Mouse (Mus musculus) lung, postnatal 14 days (tissue): Measurements from ENCODE around the gene Klf2.

Experiments
- DNase-seq: peaks from one replicate; pipeline ENCODE4 v3.0.0; 2021

Klf2 gene

GRCm38 (mm10) chr8:72336273-72336672 is 17.4 kb downstream of the Klf2 start:
- DNase-seq = no peak

DNA sequence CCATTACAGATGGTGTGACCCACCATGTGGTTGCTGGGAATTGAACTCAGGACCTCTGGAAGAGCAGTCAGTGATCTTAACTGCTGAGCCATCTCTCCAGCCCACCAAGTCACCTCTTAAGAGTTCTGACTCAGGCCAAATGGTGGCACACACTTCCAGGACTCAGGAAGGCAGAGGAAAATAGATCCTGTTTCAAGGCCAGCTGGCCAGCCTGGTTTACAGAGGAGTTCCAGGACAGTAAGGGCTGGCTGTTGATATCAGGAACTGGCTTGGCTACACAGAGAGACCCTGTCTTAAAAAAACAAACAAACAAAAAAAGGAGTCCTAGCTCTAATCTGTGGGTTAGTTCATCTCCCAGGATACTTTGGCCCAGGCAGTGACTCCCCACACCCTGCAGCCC is 18.2 kb downstream of the Klf2 start:
- DNase-seq = no peak

DNA sequence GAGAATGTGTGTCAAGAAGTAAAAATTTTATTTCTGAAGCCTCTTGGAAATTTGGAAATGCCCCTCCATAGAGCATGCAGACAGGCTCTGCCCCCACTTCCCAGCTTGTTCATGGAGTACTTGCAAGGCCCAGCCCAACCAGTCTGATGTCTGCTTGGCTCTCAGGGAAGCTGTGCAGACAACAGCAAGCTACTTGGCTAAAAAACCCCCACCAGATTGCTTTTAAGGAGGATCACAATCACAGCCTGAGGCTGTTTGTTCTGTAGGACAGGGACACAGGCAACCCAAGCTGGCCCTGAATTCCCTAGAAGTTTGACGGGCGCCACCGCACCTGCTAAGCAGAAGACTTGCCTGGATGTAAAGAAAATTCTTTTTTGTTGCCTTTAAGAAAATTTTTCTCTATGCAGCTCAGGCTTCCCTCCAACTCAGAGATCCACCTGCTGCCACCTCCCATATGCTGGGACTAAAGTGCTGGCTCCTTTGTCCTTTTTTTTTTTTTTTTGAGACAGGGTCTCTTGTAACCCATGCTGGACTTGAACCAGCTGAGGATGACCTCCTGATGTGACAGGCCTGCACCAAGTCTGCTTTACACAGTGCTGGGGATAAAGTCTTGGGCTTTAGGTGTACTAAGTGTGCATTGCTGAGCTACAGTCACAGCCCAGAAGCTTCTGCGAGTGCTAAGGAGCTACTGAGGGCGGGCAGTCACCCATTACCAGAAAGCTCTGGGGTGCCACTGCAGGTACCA is 23.9 kb downstream of the Klf2 start:
- DNase-seq = no peak

DNA sequence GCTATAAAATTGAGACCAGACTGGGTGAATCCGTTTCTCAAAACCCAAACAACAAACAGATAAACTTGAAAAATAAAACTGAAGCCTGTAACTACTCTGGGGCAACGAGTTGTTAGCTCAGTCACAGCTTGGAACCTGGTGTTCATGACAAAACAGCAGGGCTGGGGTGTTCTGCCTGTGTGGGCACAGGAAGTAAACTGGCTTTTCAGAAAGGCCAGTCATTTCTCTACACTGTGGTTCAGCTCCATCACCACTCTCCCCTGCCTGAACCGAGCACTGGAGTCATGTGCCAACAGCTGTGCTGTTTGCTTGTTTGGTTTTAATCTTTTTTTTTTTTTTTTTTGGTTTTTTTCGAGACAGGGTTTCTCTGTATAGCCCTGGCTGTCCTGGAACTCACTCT is 24.9 kb downstream of the Klf2 start:
- DNase-seq = no peak

GRCm38 (mm10) chr8:72347553-72347952 is 28.7 kb downstream of the Klf2 start:
- peak; percentile 39 for DNase-seq

DNA sequence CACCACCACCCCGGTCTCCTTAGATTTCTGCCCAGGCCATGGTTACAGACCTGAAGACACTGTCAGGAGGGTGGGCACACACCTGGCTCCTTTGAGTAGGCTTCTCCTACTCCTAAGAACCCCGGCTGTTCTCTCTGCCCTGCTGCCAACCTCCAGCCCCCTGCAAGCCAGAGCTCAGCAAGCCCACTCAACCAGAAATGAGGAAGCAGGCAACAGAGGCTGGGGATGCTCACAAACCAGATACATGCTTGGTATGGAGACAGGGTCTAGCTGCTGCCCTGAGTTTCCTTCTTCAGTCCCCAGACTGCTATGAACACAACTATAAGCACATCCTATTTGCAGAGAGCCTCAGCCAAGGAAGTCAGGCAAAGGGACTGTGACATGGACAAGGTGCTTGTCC is 29.3 kb downstream of the Klf2 start:
- no peak for DNase-seq

DNA sequence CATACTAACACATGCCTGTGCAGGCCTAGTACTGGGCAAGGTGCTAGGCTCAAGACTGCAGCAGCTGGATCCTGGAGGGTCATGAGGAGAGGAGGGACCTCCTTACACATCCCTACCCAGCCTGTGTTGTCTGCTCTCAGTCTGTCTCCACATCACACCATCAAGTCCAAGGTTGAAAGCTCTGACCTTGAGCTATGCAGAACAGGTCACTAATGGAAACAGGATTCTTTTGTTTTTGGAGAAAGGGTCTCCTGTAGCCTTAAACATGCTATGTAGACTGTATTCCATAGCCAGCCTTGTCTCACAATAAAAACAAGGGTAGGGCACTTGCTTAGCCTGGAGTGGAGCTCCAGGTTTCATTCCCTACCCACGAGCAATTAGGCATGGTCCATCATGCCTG is 30.1 kb downstream of the Klf2 start:
- DNase-seq = no peak

GRCm38 (mm10) chr8:72349838-72350237 is 31.0 kb downstream of the Klf2 start:
- DNase-seq = no peak

DNA sequence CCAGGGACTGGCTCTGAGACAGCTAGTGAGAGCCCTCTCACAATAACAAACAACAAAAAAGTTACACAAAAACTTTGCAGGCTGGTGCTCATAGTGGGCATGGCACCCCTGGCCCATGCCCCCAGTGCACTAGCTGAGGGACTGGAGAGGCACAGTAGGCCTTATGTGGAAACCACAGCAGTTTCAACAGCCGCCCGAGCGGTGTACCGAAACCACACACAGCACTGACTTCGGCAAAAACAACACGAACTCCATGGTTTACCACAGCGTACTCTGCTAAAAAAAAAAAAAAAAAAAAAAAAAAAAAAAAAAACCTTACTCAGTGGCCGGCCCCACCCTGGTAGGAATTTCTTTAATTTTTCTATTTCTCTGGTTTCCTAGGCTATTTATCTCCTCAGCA is 31.9 kb downstream of the Klf2 start:
- DNase-seq = peak; percentile 45

DNA sequence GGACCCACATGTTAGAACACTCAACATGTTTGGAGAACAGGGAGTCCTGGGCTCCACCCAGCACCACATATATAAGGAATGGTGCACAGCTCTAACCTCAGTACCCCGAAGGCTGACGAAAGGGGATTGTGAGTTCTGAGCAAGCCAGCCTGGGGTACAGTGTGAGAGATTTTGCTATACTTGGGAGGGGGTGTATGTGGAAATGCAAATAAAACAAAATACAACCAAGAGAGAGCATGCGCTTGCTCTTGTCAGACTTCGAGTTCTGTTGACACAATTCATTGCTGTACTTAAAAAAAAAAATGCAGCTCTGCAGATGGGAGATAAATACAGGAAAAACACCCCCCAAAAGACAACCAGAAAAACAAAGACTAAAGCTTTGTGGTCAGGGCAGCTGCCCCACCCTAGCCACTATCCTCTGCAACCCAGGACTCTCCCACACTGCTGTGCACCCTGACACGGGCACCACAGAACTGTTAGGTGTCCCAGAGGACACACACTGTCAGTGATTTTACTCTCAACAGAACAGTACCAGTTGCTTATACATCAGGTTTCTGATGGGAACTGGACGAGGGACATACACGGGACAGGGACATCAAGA is 32.7 kb downstream of the Klf2 start:
- no peak for DNase-seq

DNA sequence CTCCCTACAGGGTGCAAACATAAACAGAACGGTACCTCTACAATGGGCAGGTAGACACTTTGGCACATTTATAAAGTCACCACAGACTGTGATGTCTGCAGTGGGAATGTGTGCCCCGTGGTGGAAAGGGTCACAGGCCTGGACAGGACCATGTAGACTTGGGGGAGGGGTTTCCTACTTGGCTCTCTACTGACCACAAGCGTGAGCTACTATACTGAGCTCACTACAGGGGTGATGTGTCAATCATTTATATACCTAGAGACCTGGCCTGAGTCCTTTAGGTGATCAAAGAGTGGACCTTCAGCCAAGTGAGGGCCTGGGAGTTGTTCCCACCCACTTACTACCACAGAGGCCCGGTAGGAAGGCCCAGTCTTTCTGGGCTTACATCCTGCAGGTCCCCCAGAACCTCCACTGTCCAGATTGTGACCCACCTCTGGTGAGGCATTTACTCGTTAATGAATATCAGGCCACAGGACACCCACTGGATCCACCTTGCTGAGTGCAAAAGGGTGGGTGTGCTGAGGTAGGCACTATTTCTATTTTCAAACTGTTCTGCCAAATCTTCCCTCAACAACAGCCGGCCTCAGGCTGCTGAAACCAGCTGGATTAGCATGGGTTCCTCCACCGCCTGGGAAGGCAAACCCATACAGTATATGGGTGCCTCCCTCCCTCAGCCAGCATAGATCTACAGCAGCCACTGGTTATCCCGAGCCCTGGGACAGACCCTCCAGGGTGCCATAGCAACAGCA is 34.3 kb downstream of the Klf2 start:
- DNase-seq = no peak

DNA sequence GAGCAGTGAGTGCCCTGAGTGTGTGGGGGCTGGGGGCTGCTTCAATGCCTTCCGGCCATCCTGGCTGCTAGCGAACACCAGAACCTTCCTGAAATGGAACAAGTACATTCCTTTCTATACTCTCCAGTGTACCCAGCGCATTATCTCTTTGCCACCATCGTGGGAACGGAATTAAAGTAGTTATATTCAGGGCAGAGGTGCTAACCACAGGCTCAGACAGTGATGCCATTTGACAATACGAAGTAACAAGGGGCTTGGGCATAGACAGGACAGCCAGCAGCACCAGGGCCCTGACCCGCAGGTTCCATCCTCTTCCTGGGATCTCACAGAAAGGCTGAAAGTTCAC is 34.8 kb downstream of the Klf2 start:
- DNase-seq = no peak

DNA sequence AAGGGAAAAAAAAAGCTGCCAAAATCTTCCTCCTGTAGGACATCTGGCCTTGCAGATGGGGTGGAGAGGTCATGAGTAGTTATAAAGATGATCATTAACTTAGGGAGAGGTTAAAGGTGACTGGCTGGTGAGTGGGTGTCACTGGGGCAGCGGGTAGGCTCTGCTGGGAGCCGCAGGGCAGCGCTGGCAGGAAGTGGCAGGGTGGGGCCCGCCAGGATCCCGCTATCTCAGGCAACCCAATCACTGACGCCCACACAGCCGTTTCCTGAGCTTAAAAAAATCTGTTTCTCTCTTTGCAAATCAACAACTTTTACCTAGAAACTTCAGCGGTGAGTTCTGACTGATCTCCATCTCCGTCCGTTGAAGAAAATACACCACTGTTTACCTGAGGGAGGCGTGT is 35.4 kb downstream of the Klf2 start:
- DNase-seq = peak; percentile 72

- DNase-seq = no peak
These were observed 37.8 kb downstream of the Klf2 start for GRCm38 (mm10) chr8:72356593-72356992.

- no peak for DNase-seq
These were observed 41.3 kb downstream of the Klf2 start for GRCm38 (mm10) chr8:72360162-72360561.

DNA sequence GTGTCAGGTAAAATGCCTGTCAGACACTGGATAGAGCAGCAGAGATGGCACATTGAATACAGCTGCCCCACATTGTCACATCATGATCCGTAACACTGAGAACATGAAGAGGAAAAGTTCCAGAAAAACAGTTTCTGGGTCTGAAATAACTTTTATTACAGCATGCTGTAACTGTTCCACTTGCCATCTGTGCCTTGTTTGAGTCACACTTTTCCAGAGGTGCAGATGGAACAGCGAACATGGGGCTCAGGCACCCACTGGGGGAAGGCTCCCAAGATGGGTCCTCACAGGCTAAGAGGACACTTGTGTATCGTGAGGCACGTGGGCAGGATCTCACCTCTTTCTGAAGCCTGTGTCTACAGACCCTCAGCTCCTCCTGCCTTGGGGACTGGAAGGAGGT is 43.9 kb downstream of the Klf2 start:
- no peak for DNase-seq

GRCm38 (mm10) chr8:72363457-72363856 is 44.6 kb downstream of the Klf2 start:
- no peak for DNase-seq

GRCm38 (mm10) chr8:72365016-72365415 is 46.2 kb downstream of the Klf2 start:
- DNase-seq = no peak

- DNase-seq = peak; percentile 88
These were observed 47.0 kb downstream of the Klf2 start for GRCm38 (mm10) chr8:72365826-72366225.

- no peak for DNase-seq
These were observed 47.6 kb downstream of the Klf2 start for GRCm38 (mm10) chr8:72366435-72366834.
